Comparison of ENCODE assay signal across 21 mouse cellular contexts in genomic region chr11:19768962-19769361, GRCm38 (mm10).
DNase-seq lines count a peak whose midpoint lies in the region; ATAC-seq and TF ChIP-seq lines count a peak whose summit lies in the region.
"Had no signal": no experiment of that assay in that cellular context is flagged by ENCODE, and none has a peak within 500 bp of the region (broad histone marks: within the 10 kb centered on the region; RNA-seq: fewer than 3 reads in every experiment).

No protein-coding gene starts in this region.

- H3K9ac ChIP-seq in lung, embryonic 14.5 days: no peak overlapping the region
- H3K9ac ChIP-seq in lung, postnatal 0 days (replicated peaks; ENCODE audit: low read depth): no peak overlapping the region
- H3K9ac ChIP-seq: embryonic facial prominence, embryonic 13.5 days; embryonic facial prominence, embryonic 15.5 days; forebrain, embryonic 12.5 days had no signal

- no peaks in the 10 kb centered on the region; the same call in 1 of the 2 replicates for H3K9me3 ChIP-seq in lung, embryonic 14.5 days (ENCODE audit: low read depth, low read length)
- H3K9me3 ChIP-seq in lung, postnatal 0 days (ENCODE audit: low read length): no peaks in the 10 kb centered on the region
- H3K9me3 ChIP-seq: embryonic facial prominence, embryonic 13.5 days; embryonic facial prominence, embryonic 15.5 days; forebrain, embryonic 10.5 days; forebrain, embryonic 12.5 days had no signal

- 70% methylated on average over 1 of the region's 1 CpGs for WGBS in lung, embryonic 14.5 days
- WGBS in lung, postnatal 0 days: 59% methylated on average over 1 of the region's 1 CpGs
- WGBS in lung, adult 2 months: 74% methylated on average over 1 of the region's 1 CpGs
- 100% methylated on average over 1 of the region's 1 CpGs for WGBS in cerebellum, adult 2 months

- H3K4me1 ChIP-seq in lung, embryonic 14.5 days (ENCODE audit: insufficient read depth): no peaks in the 10 kb centered on the region
- H3K4me1 ChIP-seq in lung, postnatal 0 days (ENCODE audit: insufficient read depth, low read depth, low read length): no peaks in the 10 kb centered on the region
- no peaks in the 10 kb centered on the region for H3K4me1 ChIP-seq in lung, adult 2 months (ENCODE audit: control insufficient read depth, insufficient read depth, low read length)
- H3K4me1 ChIP-seq in cerebellum, adult 2 months (ENCODE audit: control insufficient read depth, insufficient read depth, low read length): peaks cover 10% of the 10 kb centered on the region

- TF ChIP-seq EP300 in lung, postnatal 0 days (IDR thresholded peaks at IDR 0.05): 0 out of 2 replicates have a peak, but pooled peaks have one; percentile 32

- no peak for TF ChIP-seq CTCF in lung, embryonic 14.5 days (IDR thresholded peaks at IDR 0.05; ENCODE audit: low read depth)
- TF ChIP-seq CTCF in lung, postnatal 0 days (IDR thresholded peaks at IDR 0.05): no peak
- TF ChIP-seq CTCF in lung, adult 2 months (IDR thresholded peaks at IDR 0.05; ENCODE audit: insufficient read depth, low read length): no peak
- TF ChIP-seq CTCF in cerebellum, adult 2 months (IDR thresholded peaks at IDR 0.05; ENCODE audit: borderline replicate concordance, insufficient read depth, low read depth, low read length): no peak

- H3K27me3 ChIP-seq in lung, embryonic 14.5 days (ENCODE audit: insufficient read depth, low read length): no peaks in the 10 kb centered on the region
- H3K27me3 ChIP-seq in lung, postnatal 0 days (replicated peaks; ENCODE audit: insufficient read depth, low read length): no peaks in the 10 kb centered on the region
- no peaks in the 10 kb centered on the region for H3K27me3 ChIP-seq in cerebellum, adult 2 months (ENCODE audit: control insufficient read depth, insufficient read depth, low read length)
- H3K27me3 ChIP-seq: embryonic facial prominence, embryonic 13.5 days; embryonic facial prominence, embryonic 15.5 days had no signal

- H3K36me3 ChIP-seq in lung, embryonic 14.5 days (ENCODE audit: insufficient read depth): no peaks in the 10 kb centered on the region
- no peaks in the 10 kb centered on the region for H3K36me3 ChIP-seq in lung, postnatal 0 days (ENCODE audit: insufficient read depth, low read length)
- H3K36me3 ChIP-seq: embryonic facial prominence, embryonic 13.5 days; embryonic facial prominence, embryonic 15.5 days; forebrain, embryonic 10.5 days; forebrain, embryonic 12.5 days had no signal

- no peak for ATAC-seq in lung, embryonic 14.5 days (ENCODE audit: insufficient read depth)
- peak; percentile 73 for ATAC-seq in lung, postnatal 0 days
- ATAC-seq: forebrain, embryonic 14.5 days; forebrain, embryonic 16.5 days had no signal

- H3K27ac ChIP-seq in lung, embryonic 14.5 days (ENCODE audit: low read depth): no peak overlapping the region
- H3K27ac ChIP-seq in lung, postnatal 0 days (ENCODE audit: low read length): no peak overlapping the region
- no peak overlapping the region for H3K27ac ChIP-seq in cerebellum, adult 2 months (ENCODE audit: insufficient read depth, low read length)
- H3K27ac ChIP-seq: embryonic facial prominence, embryonic 13.5 days; embryonic facial prominence, embryonic 15.5 days; forebrain, embryonic 10.5 days; forebrain, embryonic 12.5 days had no signal

- TF ChIP-seq POLR2A in lung, adult 2 months (IDR thresholded peaks at IDR 0.05; ENCODE audit: borderline replicate concordance, extremely low read depth, low read depth, low read length): no peak
- TF ChIP-seq POLR2A in cerebellum, adult 2 months (IDR thresholded peaks at IDR 0.05; ENCODE audit: borderline replicate concordance, insufficient read depth, low read length): no peak

- H3K4me3 ChIP-seq in lung, embryonic 14.5 days (ENCODE audit: low read depth, low read length): no peak overlapping the region
- no peak overlapping the region for H3K4me3 ChIP-seq in lung, postnatal 0 days (ENCODE audit: low read depth, low read length)
- no peak overlapping the region for H3K4me3 ChIP-seq in lung, adult 2 months (replicated peaks; ENCODE audit: extremely low read depth, low read depth, low read length)
- no peak overlapping the region for H3K4me3 ChIP-seq in cerebellum, adult 2 months (replicated peaks; ENCODE audit: insufficient read depth, low read depth, low read length)
- H3K4me3 ChIP-seq: embryonic facial prominence, embryonic 13.5 days; embryonic facial prominence, embryonic 15.5 days; erythroblast, embryonic 14.5 days; forebrain, embryonic 10.5 days; forebrain, embryonic 12.5 days had no signal

- DNase-seq in lung, embryonic 14.5 days: peak; percentile 27
- DNase-seq in lung, postnatal 14 days: no peak
- DNase-seq in lung, postnatal 0 days (ENCODE audit: low spot score): peak; percentile 75
- DNase-seq in lung, adult 2 months: no peak
- DNase-seq in gonadal fat pad, adult 2 months (ENCODE audit: low read depth): peak; percentile 9
- peak; percentile 20 for DNase-seq in lung, postnatal 36 days
- DNase-seq in cerebellum, adult 2 months: no peak
- DNase-seq: adrenal gland, adult 2 months; adrenal gland, postnatal 10 days; adrenal gland, postnatal 25 days; cerebellum, adult 11 months; cerebellum, adult 18-20 months; cerebellum, adult 9-10 months; embryo, embryonic 11 days had no signal

- H3K4me2 ChIP-seq in lung, embryonic 14.5 days: no peak overlapping the region
- no peak overlapping the region for H3K4me2 ChIP-seq in lung, postnatal 0 days (replicated peaks; ENCODE audit: low read depth, low read length)
- H3K4me2 ChIP-seq: embryonic facial prominence, embryonic 13.5 days; embryonic facial prominence, embryonic 15.5 days; forebrain, embryonic 12.5 days had no signal

Comparison
In these comparisons a context has a peak if more than half of its experiments do, and no peak if none do; other contexts are left out.
1. DNase-seq: peak in lung, embryonic 14.5 days (single experiment), lung, postnatal 0 days (single experiment), gonadal fat pad, adult 2 months (single experiment) and lung, postnatal 36 days (single experiment); none in lung, postnatal 14 days (single experiment), lung, adult 2 months (single experiment) and cerebellum, adult 2 months (0 of 2).